Mouse (Mus musculus): ENCODE results near the gene Idh3b. TPM values are rescaled to one million over a fixed set of nuclear protein-coding genes. Genes with fewer than 3 reads are reported as not detected.

Idh3b gene
- total and polyA plus RNA-seq, 3 experiments: 134 to 315 (median 160) TPM

- dilution Hi-C loops (cut with MboI; ENCODE audit: extremely low pct_ligation_motif_present, extremely low pct_unique_long_range_greater_than_20kb, low sequenced_read_pairs) (no loop called here), in situ Hi-C loops (cut with MboI; ENCODE audit: low pct_ligation_motif_present, low pct_unique_long_range_greater_than_20kb, low sequenced_read_pairs) (no loop called here)
- no peaks in the 10 kb centered on the region for H3K79me2 ChIP-seq (replicated peaks; ENCODE audit: control insufficient read depth, extremely low read depth, insufficient read depth, poor library complexity, severe bottlenecking)
- peaks cover 10% of the 10 kb centered on the region for H3K27me3 ChIP-seq (replicated peaks)
- H3K4me2 ChIP-seq (ENCODE audit: insufficient read depth, low read depth, poor library complexity, severe bottlenecking): no peak overlapping the region
- H3K9ac ChIP-seq (ENCODE audit: insufficient read depth, low read depth): no peak overlapping the region
- H3K27ac ChIP-seq (ENCODE audit: insufficient read depth, low read depth): no peak overlapping the region
- no peaks in the 10 kb centered on the region for H3K36me3 ChIP-seq (replicated peaks in 1 of 2; ENCODE audit: control insufficient read depth in 1 of 2, insufficient read depth in 1 of 2, low read length in 1 of 2)
- DNase-seq (ENCODE audit: extremely low read depth): no peak
- peaks cover 0 to 16% of the 10 kb centered on the region in 2 experiments; a peak in 3 of 4 replicates for H3K4me1 ChIP-seq (ENCODE audit: control insufficient read depth in 1 of 2, insufficient read depth in 2 of 2)
- no peak for TF ChIP-seq KAT2A (IDR thresholded peaks at IDR 0.05; ENCODE audit: insufficient replicate concordance, low read length)
- no peak for TF ChIP-seq MAX (IDR thresholded peaks at IDR 0.05; ENCODE audit: low read length)
- no peak for TF ChIP-seq E2F4 (IDR thresholded peaks at IDR 0.05; ENCODE audit: insufficient replicate concordance, low read depth, low read length)
- no peak for TF ChIP-seq CHD2 (IDR thresholded peaks at IDR 0.05; ENCODE audit: low read length)
- TF ChIP-seq ZKSCAN1 (IDR thresholded peaks at IDR 0.05; ENCODE audit: borderline replicate concordance, low read depth, low read length): no peak
- no peak for TF ChIP-seq MYC (IDR thresholded peaks at IDR 0.05; ENCODE audit: low read depth, low read length)
- no peak for TF ChIP-seq HCFC1 (IDR thresholded peaks at IDR 0.05; ENCODE audit: low read depth, low read length)
- no peak for TF ChIP-seq SMC3 (IDR thresholded peaks at IDR 0.05; ENCODE audit: low read depth, low read length)
- TF ChIP-seq EP300 (IDR thresholded peaks at IDR 0.05; ENCODE audit: low read length): no peak
- no peak for TF ChIP-seq PAX5 (IDR thresholded peaks at IDR 0.05; ENCODE audit: low read length)
- no peak for TF ChIP-seq ZC3H11A (IDR thresholded peaks at IDR 0.05; ENCODE audit: low read depth, low read length)
- no peak for TF ChIP-seq POLR2A (IDR thresholded peaks at IDR 0.05; ENCODE audit: low read depth, low read length)
- TF ChIP-seq CTCF (conservative IDR thresholded peaks at IDR 0.05 in 1 of 2, IDR thresholded peaks at IDR 0.05 in 1 of 2; ENCODE audit: low read depth in 2 of 2, low read length in 2 of 2): no peak
- no peak for TF ChIP-seq TCF12 (IDR thresholded peaks at IDR 0.05; ENCODE audit: low read depth, low read length)
- no peak for TF ChIP-seq RAD21 (IDR thresholded peaks at IDR 0.05; ENCODE audit: low read depth, low read length)
- TF ChIP-seq IRF4 (IDR thresholded peaks at IDR 0.05; ENCODE audit: low read depth, low read length): no peak
- H3K4me3 ChIP-seq (replicated peaks in 1 of 3; ENCODE audit: low read depth in 2 of 3, low read length in 2 of 3, poor library complexity in 1 of 3): no peak overlapping the region
- H3K9me3 ChIP-seq (replicated peaks; ENCODE audit: low read length): no peaks in the 10 kb centered on the region
These were observed 18.7 kb upstream of the Idh3b start for GRCm38 (mm10) chr2:130303014-130303413.

GRCm38 (mm10) chr2:130297580-130297979 is 13.2 kb upstream of the Idh3b start:
- Histone ChIP-seq H3K4me3 (replicated peaks in 1 of 3; ENCODE audit: low read depth in 2 of 3, low read length in 2 of 3, poor library complexity in 1 of 3) (no peak overlapping the region), H3K9ac (ENCODE audit: insufficient read depth, low read depth) (no peak overlapping the region), H3K36me3 (replicated peaks in 1 of 2; ENCODE audit: control insufficient read depth in 1 of 2, insufficient read depth in 1 of 2, low read length in 1 of 2) (no peaks in the 10 kb centered on the region), H3K79me2 (replicated peaks; ENCODE audit: control insufficient read depth, extremely low read depth, insufficient read depth, poor library complexity, severe bottlenecking) (no peaks in the 10 kb centered on the region), H3K9me3 (replicated peaks; ENCODE audit: low read length) (no peaks in the 10 kb centered on the region), H3K4me1 (ENCODE audit: control insufficient read depth in 1 of 2, insufficient read depth in 2 of 2) (peaks cover 13 to 42% of the 10 kb centered on the region in 2 experiments), H3K27me3 (replicated peaks) (peaks cover 37% of the 10 kb centered on the region), H3K27ac (ENCODE audit: insufficient read depth, low read depth) (no peak overlapping the region), H3K4me2 (ENCODE audit: insufficient read depth, low read depth, poor library complexity, severe bottlenecking) (no peak overlapping the region)
- no peak for DNase-seq (ENCODE audit: extremely low read depth)
- TF ChIP-seq TCF12 (IDR thresholded peaks at IDR 0.05; ENCODE audit: low read depth, low read length) (no peak), JUN (IDR thresholded peaks at IDR 0.05; ENCODE audit: insufficient read depth, low read depth, low read length) (no peak), ZNF384 (IDR thresholded peaks at IDR 0.05; ENCODE audit: low read depth, low read length) (no peak), SMC3 (IDR thresholded peaks at IDR 0.05; ENCODE audit: low read depth, low read length) (no peak), USF1 (IDR thresholded peaks at IDR 0.05; ENCODE audit: low read depth, low read length) (no peak), MAFK (IDR thresholded peaks at IDR 0.05; ENCODE audit: insufficient replicate concordance, low read length) (no peak), POLR2A (IDR thresholded peaks at IDR 0.05; ENCODE audit: low read depth, low read length) (no peak)
- in situ Hi-C loops (cut with MboI; ENCODE audit: low pct_ligation_motif_present, low pct_unique_long_range_greater_than_20kb, low sequenced_read_pairs) (loop anchor here (10.0 to 25.0 kb wide), 2 partner anchors 67 to 265 kb away; partner anchors contain the start of gene Mrps26), dilution Hi-C loops (cut with MboI; ENCODE audit: extremely low pct_ligation_motif_present, extremely low pct_unique_long_range_greater_than_20kb, low sequenced_read_pairs) (no loop called here)
